Mouse (Mus musculus) forelimb bud, embryonic 11.5 days (tissue): Measurements from ENCODE around the gene BC051142.
"Not testable (repeated sequence)": the region's sequence is repeated elsewhere in the genome, so short reads cannot be mapped to it uniquely, and the experiment has no call there.

Experiments
- DNase-seq: peaks from one replicate; pipeline ENCODE4 v3.0.0-alpha.2; 2012; ENCODE audit warnings: low read depth, low spot score

BC051142 gene

DNA sequence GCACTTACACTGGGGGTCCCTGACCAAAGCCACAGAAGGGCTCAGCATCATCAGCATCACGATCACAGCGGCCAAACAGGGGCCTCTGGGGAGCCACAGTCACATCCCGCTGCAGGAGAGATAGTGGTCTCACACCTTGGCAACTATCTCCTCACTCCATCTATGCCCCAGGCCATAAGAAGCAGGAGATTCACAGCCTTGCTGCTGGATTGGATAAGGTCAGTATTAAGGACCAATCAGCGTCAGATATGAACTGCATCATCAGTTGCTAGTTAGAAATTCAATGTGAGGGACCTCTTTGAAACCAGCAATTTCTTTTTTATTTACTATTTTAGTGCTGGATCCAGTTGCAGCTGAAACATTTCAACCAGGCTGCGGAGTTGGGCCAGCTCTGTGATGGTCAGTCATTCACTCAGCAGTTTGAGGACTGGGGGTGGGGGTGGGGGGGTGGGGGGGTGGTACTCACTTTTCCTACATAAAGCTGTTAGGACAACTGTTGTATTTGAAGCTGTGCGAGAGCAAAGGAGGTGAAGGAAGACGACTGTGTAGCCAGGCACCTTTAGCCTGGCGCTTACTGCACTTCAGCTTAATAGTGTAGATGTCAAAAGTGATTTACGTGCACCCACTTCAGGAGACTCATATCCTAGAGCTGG is 436 bp upstream of the BC051142 start:
- DNase-seq: peak; percentile 87

DNA sequence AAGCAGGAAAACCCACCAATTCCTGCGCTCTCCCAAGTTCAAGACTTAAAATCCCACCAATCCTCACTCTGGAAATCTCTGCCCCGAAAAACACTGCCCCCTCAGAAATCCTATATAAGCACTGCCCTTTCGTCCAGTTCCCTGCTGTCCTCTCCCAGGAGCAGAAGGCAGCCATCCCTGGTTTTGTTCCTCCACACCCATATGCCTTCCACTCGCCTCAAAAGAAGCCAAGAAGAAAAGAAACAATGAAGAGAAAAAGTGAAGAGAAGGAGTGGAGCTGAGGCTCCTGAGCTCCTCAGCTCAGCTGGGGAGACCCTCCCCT is 735 bp downstream of the BC051142 start:
- DNase-seq: no peak

DNA sequence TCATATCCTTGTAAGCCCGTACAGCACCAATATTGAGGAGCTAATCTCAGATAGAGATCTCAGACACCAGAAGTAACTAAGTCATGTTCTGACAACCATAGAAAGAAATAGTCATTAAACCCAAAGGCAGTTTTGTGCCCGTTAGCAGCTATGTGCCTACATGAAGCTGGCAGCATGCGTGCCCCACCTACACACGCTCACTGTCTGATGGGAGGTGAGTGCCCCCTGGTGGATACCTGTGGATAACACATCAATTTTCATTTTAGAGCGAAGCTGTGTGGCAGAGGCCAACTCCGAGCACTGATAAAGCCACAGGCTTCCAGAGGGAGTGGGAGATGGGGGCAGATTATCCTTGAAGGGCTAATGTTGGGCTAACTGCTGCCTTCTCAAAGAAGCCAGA is 12.5 kb downstream of the BC051142 start:
- DNase-seq: peak; percentile 61

DNA sequence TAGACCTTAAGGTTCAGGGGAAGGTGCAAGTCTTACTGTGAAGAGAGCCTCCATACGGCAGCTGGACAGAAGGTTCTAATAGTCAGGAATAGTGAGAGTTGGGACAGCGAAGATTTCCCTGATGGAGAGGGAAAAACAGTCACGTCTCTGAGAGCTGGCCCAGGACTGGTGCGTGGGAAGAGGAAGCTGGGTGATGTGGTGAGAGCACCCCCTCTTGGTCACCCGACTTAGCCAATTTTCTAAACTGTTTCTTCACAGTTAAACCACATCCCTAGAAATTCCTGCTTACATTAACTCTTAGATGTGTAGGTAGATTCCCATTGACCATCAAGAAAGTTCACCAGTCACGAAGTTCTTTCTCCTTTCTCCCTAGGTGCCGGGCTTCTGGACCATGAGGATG is 21.4 kb downstream of the BC051142 start:
- DNase-seq: no peak

DNA sequence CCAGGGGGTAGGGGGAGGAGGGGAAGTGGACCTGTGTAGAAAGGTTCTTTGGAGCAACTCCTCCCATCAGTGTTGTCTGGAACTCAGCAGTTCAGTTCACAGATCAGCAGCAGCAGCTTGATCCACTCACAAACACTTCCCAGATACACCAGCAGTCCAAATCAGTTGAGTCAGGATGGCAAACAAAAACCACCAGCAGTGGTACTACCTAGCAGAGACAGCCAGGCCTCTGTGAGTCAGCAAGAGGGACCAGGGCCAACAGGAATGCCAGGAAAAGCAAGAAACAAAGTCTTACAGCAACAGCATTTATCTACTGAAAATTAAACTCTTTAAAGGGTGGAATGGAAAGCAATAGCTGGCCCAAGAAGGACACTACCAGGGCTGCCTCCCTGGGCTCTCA is 29.0 kb downstream of the BC051142 start:
- no peak for DNase-seq

DNA sequence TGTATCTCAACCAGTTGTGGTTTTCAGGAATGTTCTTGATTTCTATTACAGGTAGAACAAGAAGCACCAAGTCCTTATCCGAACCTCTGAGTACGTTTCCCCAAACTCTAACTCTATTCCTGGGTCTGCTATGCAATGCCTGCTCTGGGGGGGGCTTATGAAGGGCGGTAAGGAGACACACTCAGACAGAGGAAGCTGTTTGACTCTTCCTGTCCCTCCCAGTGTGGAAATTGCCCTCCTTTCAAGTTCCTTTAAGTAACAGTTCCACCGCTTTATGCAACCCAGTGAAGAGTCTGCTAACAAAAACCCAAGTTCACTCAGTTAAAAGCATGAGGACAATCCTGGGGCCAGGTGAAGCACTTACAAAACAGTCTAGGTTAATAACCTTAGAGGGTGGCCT is 38.5 kb downstream of the BC051142 start:
- DNase-seq: no peak

DNA sequence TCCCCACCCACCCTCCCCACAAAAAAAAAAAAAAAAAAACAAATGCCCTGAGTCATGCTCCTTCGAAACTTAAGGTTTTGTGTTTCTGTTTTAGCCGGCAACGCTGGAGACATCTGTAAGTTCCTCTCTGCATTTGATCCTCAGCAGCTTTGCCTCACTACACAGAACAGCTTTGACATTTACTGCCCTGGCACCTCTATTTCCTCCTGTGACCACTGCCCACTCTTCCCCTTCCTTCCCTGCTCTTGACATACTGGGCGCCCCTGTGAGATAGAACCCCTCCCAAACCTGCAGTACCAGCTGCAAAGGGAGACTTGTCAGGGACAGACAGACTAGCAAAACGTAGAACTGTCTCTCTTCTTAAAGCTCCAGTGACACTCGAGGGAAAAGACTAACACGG is 39.0 kb downstream of the BC051142 start:
- DNase-seq: no peak

DNA sequence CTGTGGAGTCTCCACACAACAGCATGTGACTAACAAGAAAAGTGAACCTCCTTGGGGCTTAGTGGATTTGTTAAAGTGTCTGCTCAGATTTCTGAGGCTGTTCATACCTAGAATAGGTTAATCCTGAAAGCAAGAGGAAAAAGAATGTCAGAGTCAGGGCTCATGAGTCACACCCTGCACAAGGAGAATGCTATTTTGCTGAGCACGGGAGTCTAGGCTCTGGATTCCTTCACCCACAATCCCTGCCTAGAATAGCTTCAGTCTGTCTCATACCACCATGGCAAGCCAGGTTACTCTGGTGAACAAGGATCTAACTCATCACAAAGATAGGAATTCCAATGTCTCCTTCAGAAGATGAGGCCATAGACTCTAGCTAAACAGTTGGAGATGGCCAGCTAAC is 40.0 kb downstream of the BC051142 start:
- no peak for DNase-seq

DNA sequence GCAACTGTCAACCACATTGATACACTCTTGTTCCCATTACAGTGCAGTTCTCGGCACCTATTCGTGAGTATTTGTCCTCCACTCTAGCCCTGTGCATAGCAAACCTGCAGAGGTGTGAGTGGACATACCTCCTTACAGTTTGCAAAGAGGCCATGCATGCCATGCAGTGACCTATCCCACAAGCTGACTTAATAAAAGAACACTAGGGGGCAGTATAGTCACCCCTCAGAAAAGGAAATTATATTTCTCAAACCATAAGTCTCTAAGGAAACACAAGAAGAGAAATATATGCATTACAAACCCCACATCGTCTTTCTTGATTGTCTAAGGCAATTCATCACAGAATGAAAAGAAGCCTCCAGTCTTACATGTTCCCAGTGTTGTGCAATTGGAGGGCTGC is 41.2 kb downstream of the BC051142 start:
- DNase-seq: peak; percentile 38

DNA sequence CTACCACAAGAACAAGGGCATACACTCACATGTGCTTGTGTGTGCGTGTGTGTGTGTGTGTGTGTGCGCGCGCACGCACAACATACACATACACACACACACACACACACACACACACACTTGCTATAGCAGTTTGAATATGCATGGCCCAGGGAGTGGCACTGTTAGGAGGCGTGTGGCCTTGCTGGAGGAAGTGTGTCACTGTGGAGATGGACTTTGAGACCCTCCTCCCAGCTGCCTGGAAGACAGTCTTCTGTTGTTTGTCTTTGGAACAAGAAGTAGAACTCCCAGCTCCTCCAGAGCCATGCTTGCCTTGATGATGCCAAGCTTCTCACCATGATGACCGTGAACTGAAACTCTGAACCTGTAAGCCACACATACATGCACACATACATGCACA is 43.4 kb downstream of the BC051142 start:
- DNase-seq: no peak

DNA sequence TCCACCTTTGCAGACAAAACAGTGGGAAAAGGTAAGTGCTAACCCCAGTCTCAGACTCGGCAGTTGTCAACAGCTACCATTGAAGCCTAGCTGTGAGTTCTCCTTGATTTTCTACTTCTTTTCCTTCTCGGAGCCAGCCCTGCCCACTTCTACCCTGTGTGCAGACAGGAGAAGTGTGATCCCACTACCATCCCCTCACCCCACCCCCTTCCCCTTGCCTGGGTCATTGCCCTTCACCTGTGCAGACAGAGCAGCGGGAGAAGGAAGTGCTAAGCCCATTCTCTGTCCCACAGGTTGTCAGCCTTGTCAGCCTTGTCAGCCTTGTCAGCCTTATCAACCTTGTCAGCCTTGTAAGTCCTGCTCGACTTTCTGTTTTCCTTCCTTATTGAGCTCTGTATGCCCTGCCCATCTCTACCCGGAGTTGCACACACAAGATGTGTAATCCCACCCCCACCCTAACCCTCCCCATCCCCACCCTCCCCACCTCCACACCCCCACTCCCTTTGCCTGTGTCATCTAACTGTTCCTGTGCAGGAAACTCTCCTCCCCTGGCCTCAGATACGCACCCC is 49.9 kb downstream of the BC051142 start:
- DNase-seq: no peak

DNA sequence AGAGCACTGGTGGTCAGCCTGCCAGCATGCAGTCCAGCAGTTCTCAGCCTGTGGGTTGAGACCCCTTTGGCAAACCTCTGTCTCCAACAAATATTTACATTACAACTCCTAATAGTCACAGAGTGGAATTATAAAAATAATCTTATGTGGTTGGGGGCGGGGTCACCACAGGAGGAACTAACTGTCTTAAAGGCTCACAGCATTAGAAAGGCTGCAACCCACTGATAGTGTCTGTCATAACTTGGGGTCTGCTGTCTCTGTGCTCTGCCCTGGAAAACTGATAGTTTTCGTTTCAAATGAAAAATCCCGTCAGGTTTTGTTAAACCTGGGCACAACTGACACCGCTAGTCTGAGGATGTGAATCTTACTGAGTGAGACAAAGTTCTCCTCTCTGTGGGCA is 59.0 kb downstream of the BC051142 start:
- no peak for DNase-seq

DNA sequence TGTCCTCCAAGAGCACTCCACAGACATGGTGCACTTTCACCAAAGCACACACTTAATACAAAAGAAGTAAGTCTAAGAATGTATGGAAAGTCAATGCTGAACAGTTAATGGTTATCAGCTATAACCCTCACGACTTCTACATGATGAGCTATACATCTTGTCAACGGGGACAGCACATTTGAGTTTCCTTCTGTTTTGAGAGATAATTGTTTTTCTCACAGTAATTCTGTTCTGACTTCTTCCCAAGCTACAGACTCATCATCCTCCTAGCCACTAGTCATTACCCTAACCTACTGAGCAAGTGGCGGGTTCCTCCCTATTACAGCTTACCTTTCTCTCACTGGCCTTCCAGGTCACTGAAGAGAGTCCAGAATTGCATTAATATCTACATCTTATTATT is 60.6 kb downstream of the BC051142 start:
- DNase-seq: no peak

DNA sequence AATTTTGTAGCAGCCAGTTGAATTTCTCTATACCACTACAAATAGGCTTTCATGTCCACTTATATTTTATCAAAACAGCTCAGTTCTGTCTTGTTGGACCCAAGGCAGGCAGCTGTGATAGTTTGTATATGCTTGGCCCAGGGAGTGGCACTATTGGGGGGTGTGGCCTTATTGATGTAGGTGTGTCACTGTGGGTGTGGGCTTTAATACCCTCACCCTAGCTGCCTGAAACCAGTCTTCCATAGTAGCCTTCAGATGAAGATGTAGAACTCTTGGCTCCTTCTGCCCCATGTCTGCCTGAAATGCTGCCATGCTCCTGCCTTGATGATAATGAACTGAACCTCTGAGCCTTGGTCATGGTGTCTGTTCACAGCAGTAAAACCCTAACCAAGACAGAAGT is 67.3 kb downstream of the BC051142 start:
- DNase-seq: not testable (repeated sequence)

DNA sequence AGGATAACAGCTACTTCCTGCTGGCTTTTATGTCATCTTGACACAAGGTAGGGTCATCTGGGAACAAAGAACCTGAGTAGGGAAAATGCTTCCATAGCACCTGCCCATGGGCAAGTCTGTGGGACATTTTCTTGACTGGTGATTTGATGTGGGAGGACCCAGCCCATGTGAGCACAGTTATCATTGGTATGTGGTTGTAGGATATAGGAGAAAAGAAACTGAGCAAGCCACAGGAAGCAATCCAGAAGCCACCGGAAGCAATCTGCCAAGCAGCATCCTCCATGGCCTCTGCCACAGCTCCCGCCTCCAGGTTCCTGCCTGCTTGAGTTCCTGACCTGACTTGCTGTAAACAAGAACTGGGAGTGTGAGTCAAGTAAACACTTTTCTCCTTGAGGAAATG is 71.9 kb downstream of the BC051142 start:
- DNase-seq: no peak

DNA sequence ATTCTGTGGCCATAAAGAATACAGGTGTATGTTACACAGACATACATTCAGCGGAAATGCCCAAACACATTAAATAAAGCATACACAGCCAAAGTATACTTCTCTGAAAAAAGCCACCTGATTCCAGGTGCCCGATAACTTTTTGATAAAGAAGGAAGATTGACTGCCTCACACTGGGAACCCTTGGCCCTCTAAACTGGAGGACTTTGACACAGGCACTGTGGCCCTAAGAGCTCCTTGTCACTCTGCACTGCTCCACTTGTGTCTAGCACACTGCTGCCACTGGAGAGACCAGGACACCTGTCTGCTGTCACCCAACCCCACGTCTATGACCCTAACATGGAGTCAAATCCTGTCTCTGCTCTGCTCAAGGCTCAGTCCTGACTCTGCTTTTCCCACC is 76.4 kb downstream of the BC051142 start:
- DNase-seq: no peak

DNA sequence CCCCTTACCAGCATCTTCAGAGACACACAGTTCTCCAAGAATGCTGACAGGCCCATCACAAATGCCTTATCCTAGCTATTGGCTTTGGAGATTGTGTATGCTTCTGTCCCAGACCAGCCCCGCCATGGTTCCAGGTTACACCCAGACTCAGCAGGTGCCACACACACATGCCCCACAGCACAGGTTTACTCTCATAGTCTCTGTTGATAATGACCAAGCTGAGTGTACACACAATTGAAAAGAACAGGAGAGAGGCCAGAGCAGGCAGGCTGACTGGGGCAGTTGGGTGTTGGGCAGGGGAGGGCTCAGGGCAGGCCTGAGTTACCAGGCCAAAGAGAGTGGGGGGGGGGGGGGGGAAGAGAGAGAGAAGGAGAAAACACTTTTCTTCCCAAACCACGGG is 77.8 kb downstream of the BC051142 start:
- DNase-seq: no peak

DNA sequence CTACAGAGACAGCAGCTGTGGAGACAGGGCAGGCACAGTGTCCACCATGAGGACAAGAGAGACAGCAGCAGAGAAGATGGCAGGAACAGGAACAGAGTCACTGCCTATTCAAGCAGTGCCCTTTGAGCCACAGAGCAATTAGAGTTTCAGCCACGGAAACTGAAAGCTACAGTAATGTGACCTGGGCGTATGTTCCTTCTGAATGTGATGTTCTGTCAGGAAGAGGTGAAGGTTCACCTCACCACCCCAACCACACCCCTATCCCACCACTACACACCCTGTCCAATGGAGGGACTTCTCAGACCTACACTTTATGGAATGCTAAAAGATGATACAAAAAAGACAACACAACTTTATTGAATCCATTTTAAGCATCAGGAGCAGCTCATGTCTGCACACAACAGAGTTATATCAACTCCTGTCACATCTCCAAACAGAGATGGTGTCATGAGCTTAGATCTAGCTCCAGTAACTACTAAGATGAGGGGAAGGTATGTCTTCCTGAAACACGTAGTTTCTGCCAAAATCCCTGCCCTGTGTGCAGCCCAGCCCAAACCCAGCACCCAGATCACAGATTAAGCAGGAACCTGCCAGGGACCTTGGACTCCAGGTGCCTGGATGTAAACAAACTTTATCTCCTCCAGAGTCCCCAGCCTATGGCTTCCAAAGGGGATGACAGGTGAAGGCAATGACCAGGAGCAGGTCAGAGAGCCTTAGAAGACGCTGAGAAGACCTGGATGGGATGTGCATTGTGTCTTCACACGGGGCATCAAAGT is 78.8 kb downstream of the BC051142 start, which contains the start of gene Btnl4:
TSS of gene Btnl4 (minus strand) at position 81 of the 776 bp plus-strand sequence.
- not testable (repeated sequence) for DNase-seq

DNA sequence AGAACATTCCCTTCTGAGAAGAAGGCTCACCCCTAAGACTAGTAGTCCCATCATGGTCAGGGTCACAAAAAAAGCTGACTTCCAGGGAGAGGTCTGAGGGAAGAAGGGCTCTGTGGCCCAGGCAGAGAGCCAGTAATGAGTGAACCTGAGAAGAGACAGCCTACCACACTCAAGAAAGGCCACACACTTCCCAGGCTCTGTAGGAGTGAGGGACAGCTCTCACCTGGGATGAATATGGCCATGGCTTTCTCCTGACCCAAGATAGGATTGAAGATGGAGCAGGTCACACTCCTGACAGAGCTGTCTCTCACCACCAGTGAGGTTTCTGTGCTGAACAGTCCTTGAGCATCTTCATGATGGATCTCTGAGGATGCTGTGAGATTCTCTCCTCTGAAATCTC is 94.2 kb downstream of the BC051142 start:
- DNase-seq: no peak

DNA sequence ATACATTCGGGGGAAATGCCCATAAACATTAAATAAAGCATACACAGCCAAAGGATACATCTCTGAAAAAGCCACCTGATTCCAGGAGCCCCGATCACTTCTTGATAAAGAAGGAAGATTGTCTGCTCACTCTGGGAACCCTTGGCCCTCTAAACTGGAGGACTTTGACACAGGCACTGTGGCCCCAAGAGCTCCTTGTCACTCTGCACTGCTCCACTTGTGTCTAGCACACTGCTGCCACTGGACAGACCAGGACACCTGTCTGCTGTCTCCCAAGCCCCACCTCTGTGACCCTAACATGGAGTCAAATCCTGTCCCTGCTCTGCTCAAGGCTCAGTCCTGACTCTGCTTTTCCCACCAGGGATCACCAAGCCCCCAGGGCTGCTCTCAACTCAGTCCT is 96.5 kb downstream of the BC051142 start:
- DNase-seq: not testable (repeated sequence)

DNA sequence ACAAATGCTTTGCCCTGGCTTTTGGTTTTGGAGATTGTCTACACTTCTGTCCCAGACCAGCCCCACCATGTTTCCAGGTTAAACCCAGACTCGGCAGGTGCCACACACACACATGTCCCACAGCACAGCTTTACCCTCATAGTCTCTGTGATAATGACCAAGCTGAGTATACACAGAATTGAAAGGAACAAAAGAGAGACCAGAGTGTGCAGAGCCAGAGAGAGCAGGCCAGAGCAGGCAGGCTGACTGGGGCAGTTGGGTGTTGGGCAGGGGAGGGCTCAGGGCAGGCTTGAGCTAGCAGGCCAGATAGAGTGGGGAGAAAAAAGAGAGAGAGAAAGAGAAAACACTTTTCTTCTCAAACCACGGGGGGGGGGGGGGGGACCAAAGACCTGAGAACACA is 97.9 kb downstream of the BC051142 start:
- DNase-seq: no peak

DNA sequence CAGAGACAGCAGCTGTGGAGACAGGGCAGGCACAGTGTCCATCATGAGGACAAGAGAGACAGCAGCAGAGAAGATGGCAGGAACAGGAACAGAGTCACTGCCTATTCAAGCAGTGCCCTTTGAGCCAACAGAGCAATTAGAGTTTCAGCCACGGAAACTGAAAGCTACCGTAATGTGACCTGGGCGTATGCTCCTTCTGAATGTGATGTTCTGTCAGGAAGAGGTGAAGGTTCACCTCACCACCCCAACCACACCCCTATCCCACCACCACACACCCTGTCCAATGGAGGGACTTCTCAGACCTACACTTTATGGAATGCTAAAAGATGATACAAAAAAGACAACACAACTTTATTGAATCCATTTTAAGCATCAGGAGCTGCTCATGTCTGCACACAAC is 98.7 kb downstream of the BC051142 start:
- DNase-seq: not testable (repeated sequence)

DNA sequence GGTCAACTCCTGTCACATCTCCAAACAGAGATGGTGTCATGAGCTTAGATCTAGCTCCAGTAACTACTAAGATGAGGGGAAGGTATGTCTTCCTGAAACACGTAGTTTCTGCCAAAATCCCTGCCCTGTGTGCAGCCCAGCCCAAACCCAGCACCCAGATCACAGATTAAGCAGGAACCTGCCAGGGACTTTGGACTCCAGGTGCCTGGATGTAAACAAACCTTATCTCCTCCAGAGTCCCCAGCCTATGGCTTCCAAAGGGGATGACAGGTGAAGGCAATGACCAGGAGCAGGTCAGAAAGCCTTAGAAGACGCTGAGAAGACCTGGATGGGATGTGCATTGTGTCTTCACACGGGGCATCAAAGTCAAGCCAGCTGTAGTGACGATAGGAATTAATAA is 99.1 kb downstream of the BC051142 start:
- not testable (repeated sequence) for DNase-seq
